Mouse (Mus musculus) spleen, adult 2 months (tissue): Measurements from ENCODE around the gene Zfp595. TPM values are rescaled to one million over a fixed set of nuclear protein-coding genes. Genes with fewer than 3 reads are reported as not detected.
"Not testable (repeated sequence)": the region's sequence is repeated elsewhere in the genome, so short reads cannot be mapped to it uniquely, and the experiment has no call there.

Source experiments
- DNase-seq, 2 experiments: peaks; one replicate each; pipeline versions ENCODE4 v3.0.0 to v3.0.0-alpha.2; 2012 to 2021; ENCODE audit warnings: low spot score in 2 of 2, low read depth in 1 of 2
- H3K27ac ChIP-seq: fragments of 200-500 bp; 2 replicates; pipeline ENCODE4 v1.5.1; 2012; ENCODE audit warnings: low read length, inconsistent platforms; ENCODE audit not compliant: insufficient read depth
- H3K27me3 ChIP-seq: fragments of 200-500 bp; 2 replicates; pipeline ENCODE4 v1.6.1; 2012; ENCODE audit warnings: mild to moderate bottlenecking, moderate library complexity, low read length, inconsistent platforms; ENCODE audit not compliant: control insufficient read depth, insufficient read depth
- H3K36me3 ChIP-seq: fragments of 200-500 bp; 2 replicates; pipeline ENCODE4 v1.6.1; 2012; ENCODE audit warnings: mild to moderate bottlenecking, low read length, inconsistent platforms; ENCODE audit not compliant: control insufficient read depth, insufficient read depth
- H3K4me1 ChIP-seq: fragments of 200-500 bp; 2 replicates; pipeline ENCODE4 v1.6.1; 2011; ENCODE audit warnings: inconsistent platforms; ENCODE audit not compliant: control insufficient read depth, insufficient read depth, insufficient read length
- H3K4me3 ChIP-seq: fragments of 200-500 bp; 2 replicates; pipeline ENCODE4 v1.5.1; 2011; ENCODE audit warnings: mild to moderate bottlenecking, inconsistent platforms; ENCODE audit not compliant: insufficient read depth, insufficient read length; ENCODE audit errors: extremely low read depth
- CTCF ChIP-seq: fragments of 200-500 bp; IDR thresholded peaks from 2 replicates; pipeline ENCODE4 v1.5.1; 2011; ENCODE audit warnings: mild to moderate bottlenecking, inconsistent platforms; ENCODE audit not compliant: insufficient read depth, insufficient read length, insufficient replicate concordance; ENCODE audit errors: extremely low read depth
- POLR2A ChIP-seq: fragments of 200-500 bp; IDR thresholded peaks from 2 replicates; pipeline ENCODE4 v1.6.1; 2011; ENCODE audit warnings: low read depth, low read length, inconsistent platforms
- WGBS: fragments of 180-500 bp; shearing (Covaris S2); methylation state at CpG from one replicate; pipeline ENCODE4 v1.1.7; 2018; 5-methylcytosine and 5-hydroxymethylcytosine counted together
- polyA plus RNA-seq: library from polyadenylated mRNA; depleted of rRNA; stranded (reverse); fragments of >200 nt; gene quantifications from 2 replicates; pipeline ENCODE4 v1.2.3, GENCODE M21; 2012; rRNA removed

Zfp595 gene
- polyA plus RNA-seq, 1 experiment: 0.77 TPM

DNA sequence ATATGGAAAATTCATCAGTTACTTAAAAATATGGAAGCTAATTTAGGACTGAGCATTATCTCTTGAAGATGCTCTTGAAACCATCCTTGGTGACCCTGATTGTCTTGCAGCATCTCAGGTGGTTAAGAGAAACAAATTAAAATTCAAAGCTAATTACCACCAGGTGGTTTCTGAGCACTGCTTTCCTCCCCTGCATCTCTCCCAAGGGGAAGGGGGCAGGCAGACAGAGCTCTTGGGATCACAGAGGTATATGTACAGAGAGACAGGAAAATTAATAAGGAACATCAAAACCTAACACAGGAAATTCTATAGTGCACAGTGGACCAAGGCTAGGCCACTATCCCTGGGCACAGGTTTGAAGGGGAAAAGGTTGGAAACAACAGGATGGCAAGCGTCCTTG lies 507 bp upstream of the Zfp595 start:
- Histone ChIP-seq H3K4me1 (no peaks in the 10 kb centered on the region; the same call in 1 of the 2 replicates), H3K27me3 (no peaks in the 10 kb centered on the region), H3K4me3 (peak overlapping the region; percentile 17; the same call in 1 of the 2 replicates), H3K36me3 (no peaks in the 10 kb centered on the region), H3K27ac (no peak overlapping the region)
- no peak for TF ChIP-seq POLR2A
- no peak for TF ChIP-seq CTCF
- WGBS: 70% methylated on average over 1 of the region's 1 CpGs
- no peak for DNase-seq

DNA sequence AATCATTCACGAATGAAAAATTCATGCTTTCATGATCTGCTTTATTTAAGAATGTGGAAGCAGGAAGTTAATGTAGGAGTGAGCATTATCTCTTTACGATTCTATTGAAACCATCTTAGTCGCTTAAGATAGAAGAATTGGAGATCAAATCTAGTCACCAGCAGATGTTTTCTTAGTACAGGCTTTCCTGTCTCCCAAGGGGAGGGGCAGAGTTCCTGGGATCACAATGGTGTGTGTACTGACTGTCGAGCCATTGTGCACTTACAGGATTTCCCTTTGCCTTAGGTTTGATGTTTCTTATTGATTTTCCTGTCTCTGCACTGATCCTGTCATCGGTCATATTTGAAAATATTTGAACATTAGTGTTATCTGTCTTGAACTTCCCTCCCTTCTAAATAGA lies 25.7 kb downstream of the Zfp595 start:
- Histone ChIP-seq H3K4me1 (no peaks in the 10 kb centered on the region), H3K4me3 (peak overlapping the region; percentile 83; the same call in 1 of the 2 replicates), H3K36me3 (no peaks in the 10 kb centered on the region), H3K27me3 (no peaks in the 10 kb centered on the region), H3K27ac (no peak overlapping the region)
- DNase-seq: no peak
- 14% methylated on average over 5 of the region's 5 CpGs for WGBS
- no peak for TF ChIP-seq CTCF
- TF ChIP-seq POLR2A: no peak

DNA sequence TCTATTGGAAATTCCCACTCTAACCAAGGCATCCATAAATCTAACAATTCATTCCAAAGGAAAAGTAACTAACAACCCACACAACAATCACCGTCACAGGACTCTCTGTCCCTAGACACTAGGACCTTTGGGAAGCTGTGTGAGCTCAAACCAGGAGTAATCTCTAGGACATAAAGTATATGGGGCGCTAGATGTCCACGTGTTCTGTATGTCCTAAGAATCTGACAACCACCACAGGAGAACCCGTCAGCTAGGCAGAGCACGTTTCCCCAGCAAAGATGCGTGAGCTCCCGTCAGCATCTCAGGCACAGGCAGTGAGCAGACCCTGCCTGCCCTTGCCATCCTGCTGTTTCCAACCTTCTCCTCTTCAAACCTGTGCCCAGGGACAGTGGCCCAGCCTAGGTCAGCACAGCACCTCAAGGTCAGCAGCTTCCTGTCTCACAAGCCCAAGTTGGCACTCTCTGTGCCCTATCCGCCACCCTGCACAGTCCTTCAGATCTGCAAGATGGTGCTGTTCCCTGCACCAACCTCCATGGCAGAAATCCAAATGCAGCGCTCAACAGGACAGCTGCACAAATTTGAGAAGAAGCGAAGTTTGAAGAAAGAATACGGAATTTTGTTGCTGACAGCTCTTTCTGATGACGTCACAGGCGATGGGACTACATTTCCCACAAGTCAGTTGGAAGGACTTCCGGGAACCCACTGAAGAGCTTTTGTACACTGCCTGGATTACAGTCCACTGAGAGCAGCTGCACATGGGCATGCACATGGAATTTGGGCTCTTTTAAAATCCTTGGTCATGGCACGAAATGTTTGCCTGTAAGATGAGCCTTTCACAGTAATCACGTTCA lies 26.3 kb downstream of the Zfp595 start, which contains the start of gene Zfp457:
TSS of gene Zfp457 (minus strand) at position 664 of the 851 bp plus-strand sequence.
- no peaks in the 10 kb centered on the region for H3K4me1 ChIP-seq
- H3K27me3 ChIP-seq: no peaks in the 10 kb centered on the region
- TF ChIP-seq POLR2A: peak; percentile 69
- TF ChIP-seq CTCF: no peak
- H3K36me3 ChIP-seq: no peaks in the 10 kb centered on the region
- 7% methylated on average over 16 of the region's 16 CpGs for WGBS
- peak; percentile 78 to 83 for DNase-seq
- H3K27ac ChIP-seq: peak within 1 kb of the TSS; percentile 59
- H3K4me3 ChIP-seq: peak within 1 kb of the TSS; percentile 83

DNA sequence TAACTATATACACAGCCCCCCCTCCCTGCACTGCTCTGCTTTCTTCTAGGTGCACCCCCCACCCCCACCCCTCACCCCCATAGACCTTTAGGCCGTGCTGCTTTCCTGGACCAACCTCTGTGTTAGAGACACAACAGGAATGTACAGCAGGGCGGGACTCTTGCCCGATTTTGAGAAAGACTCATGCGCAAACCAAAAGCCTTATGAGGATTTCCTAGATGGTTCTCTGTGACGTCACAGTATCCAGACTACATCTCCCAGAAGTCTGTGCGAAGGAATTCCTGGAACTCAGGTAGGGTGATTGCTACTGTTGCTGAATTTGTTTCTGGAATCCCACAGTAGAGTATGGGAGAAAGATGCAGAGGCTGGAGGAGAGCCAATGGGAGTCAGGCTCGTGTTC lies 54.1 kb downstream of the Zfp595 start, which contains the start of gene Zfp458:
TSS of gene Zfp458 (minus strand) at position 153 of the 400 bp plus-strand sequence.
- 54% methylated on average over 7 of the region's 7 CpGs for WGBS
- H3K36me3 ChIP-seq: no peaks in the 10 kb centered on the region

DNA sequence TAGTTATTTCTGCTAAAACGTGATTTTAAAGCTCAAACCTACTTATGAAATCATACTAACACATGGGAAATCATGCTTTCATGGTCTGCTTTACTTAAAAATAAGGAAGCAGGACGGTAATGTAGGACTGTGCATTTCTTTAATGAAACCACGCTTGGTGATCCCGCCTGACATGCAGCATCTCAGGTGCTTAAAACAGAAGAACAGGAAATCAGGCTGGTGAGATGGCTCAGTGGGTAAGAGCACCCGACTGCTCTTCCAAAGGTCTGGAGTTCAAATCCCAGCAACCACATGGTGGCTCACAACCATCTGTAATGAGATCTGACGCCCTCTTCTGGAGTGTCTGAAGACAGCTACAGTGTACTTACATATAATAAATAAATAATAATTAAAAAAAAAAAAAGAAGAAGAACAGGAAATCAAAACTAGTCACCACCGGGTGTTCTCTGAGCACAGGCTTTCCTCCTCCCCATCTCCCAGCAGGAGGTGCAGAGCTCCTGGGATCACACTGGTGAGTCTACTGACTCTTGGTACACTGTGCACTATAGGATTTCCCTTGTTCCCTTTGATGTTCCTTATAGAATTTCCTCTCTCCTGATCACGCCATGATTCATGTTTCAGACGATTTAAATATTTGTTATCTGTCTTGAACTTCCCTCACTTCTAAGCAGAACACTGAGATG lies 62.8 kb downstream of the Zfp595 start:
- DNase-seq: peak in 1 of 2 experiments; percentile 3
- not testable (repeated sequence) for H3K27ac ChIP-seq, H3K36me3 ChIP-seq, H3K4me1 ChIP-seq, H3K27me3 ChIP-seq
- H3K4me3 ChIP-seq: peak overlapping the region; percentile 70
- WGBS: 23% methylated on average over 9 of the region's 9 CpGs

More for the DNA sequence above, 54.1 kb downstream of the Zfp595 start, which contains the start of gene Zfp458:
- DNase-seq: no peak
- TF ChIP-seq CTCF (no peak), POLR2A (no peak)
- Histone ChIP-seq H3K27ac (no peak within 1 kb of the TSS), H3K27me3 (no peaks in the 10 kb centered on the region), H3K4me3 (no peak within 1 kb of the TSS), H3K4me1 (no peaks in the 10 kb centered on the region)

DNA sequence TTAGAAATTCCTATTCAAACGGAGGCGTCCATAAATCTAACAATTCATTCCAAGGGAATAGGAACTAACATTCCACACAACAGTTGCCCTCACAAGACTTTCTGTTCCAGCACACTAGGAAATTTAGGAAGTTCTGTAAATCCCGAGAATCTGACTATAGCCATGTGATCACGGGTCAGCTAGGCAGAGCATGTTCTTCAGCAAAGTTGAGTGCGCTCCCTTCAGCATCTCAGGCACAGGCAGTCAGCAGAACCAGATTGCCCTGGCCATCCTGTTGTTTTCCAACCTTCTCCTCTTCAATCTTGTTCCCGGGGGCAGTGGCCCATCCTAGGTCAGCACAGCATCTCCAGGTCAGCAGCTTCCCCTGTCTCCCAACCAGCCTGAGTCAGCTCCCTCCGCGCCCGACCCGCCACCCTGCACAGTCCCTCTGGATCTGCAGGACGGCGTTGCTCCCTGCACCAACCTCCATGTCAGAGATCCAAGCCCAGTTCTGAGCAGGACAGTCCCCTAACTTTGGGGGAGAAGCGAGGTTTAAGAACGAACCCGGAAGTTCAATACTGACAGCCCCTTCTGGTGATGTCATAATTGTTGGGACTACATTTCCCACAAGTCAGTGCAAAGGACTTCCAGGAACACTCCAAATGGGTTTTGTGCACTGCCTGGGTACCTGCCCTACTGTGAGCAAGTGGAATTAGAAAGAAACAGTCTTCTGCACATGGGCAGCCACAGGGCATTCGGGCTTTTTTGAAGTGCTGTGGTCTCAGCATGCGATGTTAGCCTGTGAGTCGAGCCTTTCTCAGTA lies 63.6 kb downstream of the Zfp595 start:
- no peak for TF ChIP-seq POLR2A
- 0 out of 2 replicates have a peak overlapping the region, but pooled peaks have one; percentile 16 for H3K27ac ChIP-seq

More for the DNA sequence above, 63.6 kb downstream of the Zfp595 start:
- peak; percentile 69 to 74 for DNase-seq
- Histone ChIP-seq H3K36me3 (peaks cover 1% of the 10 kb centered on the region; the same call in 1 of the 2 replicates), H3K4me1 (no peaks in the 10 kb centered on the region), H3K27me3 (no peaks in the 10 kb centered on the region), H3K4me3 (peak overlapping the region; percentile 70)
- WGBS: 7% methylated on average over 18 of the region's 18 CpGs

Other genes starting within 250 kb of the Zfp595 start
- 0.11 TPM in 1 of 2 replicates, not detected in the other for gene Zfp708, start 234.6 kb downstream of the Zfp595 start, polyA plus RNA-seq
- gene Gm28557, start 224.0 kb downstream of the Zfp595 start, polyA plus RNA-seq: 1.0 and 1.1 TPM in 2 replicates
- 0.13 and 0.18 TPM in 2 replicates for gene Rslcan18, start 216.3 kb downstream of the Zfp595 start, polyA plus RNA-seq
- gene Zfp759, start 210.9 kb downstream of the Zfp595 start, polyA plus RNA-seq: 0.09 and 0.13 TPM in 2 replicates
- 1.0 and 1.8 TPM in 2 replicates for gene Rsl1, start 159.4 kb downstream of the Zfp595 start, polyA plus RNA-seq
- 0.19 and 0.25 TPM in 2 replicates for gene Zfp455, start 138.1 kb downstream of the Zfp595 start, polyA plus RNA-seq
- gene Zfp458, start 54.1 kb downstream of the Zfp595 start, polyA plus RNA-seq: 0.41 TPM in 2 replicates
- gene Zfp457, start 26.1 kb downstream of the Zfp595 start, polyA plus RNA-seq: 0.90 and 1.1 TPM in 2 replicates
- not detected in 2 replicates for gene Gm28044, start 28.0 kb upstream of the Zfp595 start, polyA plus RNA-seq
- gene Zfp953, start 28.0 kb upstream of the Zfp595 start, polyA plus RNA-seq: 0.14 and 0.32 TPM in 2 replicates
- 0.20 and 0.26 TPM in 2 replicates for gene Gm28041, start 43.2 kb upstream of the Zfp595 start, polyA plus RNA-seq
- gene Zfp456, start 43.2 kb upstream of the Zfp595 start, polyA plus RNA-seq: 0.19 and 0.30 TPM in 2 replicates
- 2.7 and 2.9 TPM in 2 replicates for gene Zfp429, start 67.2 kb upstream of the Zfp595 start, polyA plus RNA-seq
- 0.23 and 0.33 TPM in 2 replicates for gene Zfp459, start 88.8 kb upstream of the Zfp595 start, polyA plus RNA-seq
- 0.40 and 1.3 TPM in 2 replicates for gene Zfp874a, start 119.1 kb upstream of the Zfp595 start, polyA plus RNA-seq
- gene Zfp874b, start 151.7 kb upstream of the Zfp595 start, polyA plus RNA-seq: 1.9 and 2.8 TPM in 2 replicates
- 0.48 and 0.62 TPM in 2 replicates for gene Zfp58, start 168.0 kb upstream of the Zfp595 start, polyA plus RNA-seq
- not detected in 2 replicates for gene Gm26965, start 193.6 kb upstream of the Zfp595 start, polyA plus RNA-seq
- gene Zfp87, start 193.6 kb upstream of the Zfp595 start, polyA plus RNA-seq: 8.4 and 13.3 TPM in 2 replicates
- gene Zfp748, start 221.3 kb upstream of the Zfp595 start, polyA plus RNA-seq: 1.8 and 1.9 TPM in 2 replicates